Mouse (Mus musculus) cerebellum, adult 2 months (tissue): ENCODE measurements around the gene C130079G13Rik.

Experiments
- CTCF ChIP-seq: fragments of 200-500 bp; IDR thresholded peaks from 2 replicates; pipeline ENCODE4 v1.5.1; 2011; ENCODE audit warnings: low read depth, mild to moderate bottlenecking, control low read depth, low read length, moderate library complexity, borderline replicate concordance; ENCODE audit not compliant: insufficient read depth
- POLR2A ChIP-seq: fragments of 200-500 bp; IDR thresholded peaks from 2 replicates; pipeline ENCODE4 v1.6.1; 2011; ENCODE audit warnings: low read length, control low read depth, borderline replicate concordance; ENCODE audit not compliant: insufficient read depth

- TF ChIP-seq CTCF (no peak), POLR2A (no peak)
These were observed 9.6 kb downstream of the C130079G13Rik start for GRCm38 (mm10) chr3:59934621-59935020.
